Mouse (Mus musculus): ENCODE results near the gene Gm44973. TPM values are rescaled to one million over a fixed set of nuclear protein-coding genes. Genes with fewer than 3 reads are reported as not detected.

Gm44973 gene
- polyA plus RNA-seq, 1 experiment from 2014 or later = 0.32 TPM

DNA sequence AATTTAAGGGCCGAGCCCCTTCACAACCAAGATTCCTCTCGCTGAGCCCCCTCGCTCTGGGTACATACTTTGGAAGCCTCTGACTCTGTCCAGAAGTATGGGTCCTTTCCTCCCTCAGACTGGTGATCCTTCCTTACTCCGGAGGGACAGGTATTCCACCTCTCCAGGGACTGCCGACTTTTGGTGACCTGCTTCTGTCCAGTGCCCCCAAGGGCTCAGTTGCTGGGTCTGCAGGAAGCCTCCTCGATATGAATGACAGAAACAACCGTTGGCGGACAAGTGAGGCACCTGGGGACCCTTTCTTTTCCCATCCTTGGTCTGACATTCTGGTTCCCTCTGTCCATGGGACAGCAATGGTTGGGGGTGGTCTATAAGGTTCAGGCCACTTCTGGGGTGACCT lies 42.1 kb downstream of the Gm44973 start:
- Histone ChIP-seq H3K27ac (no peak overlapping the region), H3K4me1 (peaks cover 43% of the 10 kb centered on the region), H3K9me3 (replicated peaks) (no peaks in the 10 kb centered on the region), H3K4me3 (peak overlapping the region; percentile 49), H3K27me3 (peaks cover 67% of the 10 kb centered on the region), H3K4me2 (replicated peaks) (peak overlapping the region; percentile 69), H3K9ac (peak overlapping the region; percentile 78), H3K36me3 (no peaks in the 10 kb centered on the region)
- ATAC-seq (ENCODE audit: low FRiP score) = no peak
- 30% methylated on average over 8 of the region's 8 CpGs for WGBS

GRCm38 (mm10) chr7:5057804-5058203 lies 42.5 kb downstream of the Gm44973 start:
- no peak overlapping the region for H3K27ac ChIP-seq
- no peaks in the 10 kb centered on the region for H3K9me3 ChIP-seq (replicated peaks)
- no peak for ATAC-seq (ENCODE audit: low FRiP score)
- peaks cover 38% of the 10 kb centered on the region for H3K4me1 ChIP-seq
- no peak overlapping the region for H3K9ac ChIP-seq
- H3K27me3 ChIP-seq = peaks cover 64% of the 10 kb centered on the region
- peak overlapping the region; percentile 69; the same call in 1 of the 2 replicates for H3K4me2 ChIP-seq (replicated peaks)
- H3K36me3 ChIP-seq = no peaks in the 10 kb centered on the region
- 29% methylated on average over 10 of the region's 11 CpGs for WGBS
- no peak overlapping the region for H3K4me3 ChIP-seq

DNA sequence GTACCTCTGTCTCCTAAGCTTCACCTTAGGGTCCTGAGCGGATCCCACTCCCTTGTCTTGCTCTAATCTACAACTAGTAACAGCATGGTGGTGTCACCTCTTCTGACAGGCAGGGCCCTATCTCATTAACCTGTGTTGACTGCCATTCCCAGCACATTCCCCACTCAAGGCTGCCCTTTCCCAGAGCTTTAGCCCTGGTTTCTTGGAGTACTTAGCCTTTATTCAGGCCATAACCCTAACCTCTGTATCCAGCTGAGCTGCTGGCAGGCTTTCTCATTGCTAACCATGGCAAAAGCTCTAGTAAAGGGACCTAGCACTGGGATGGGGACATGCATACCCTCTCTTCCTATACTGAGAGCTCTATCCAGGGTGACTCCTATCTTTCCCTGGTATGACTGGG lies 43.3 kb downstream of the Gm44973 start:
- no peak overlapping the region for H3K9ac ChIP-seq
- 100% methylated on average over 1 of the region's 1 CpGs for WGBS
- H3K9me3 ChIP-seq (replicated peaks) = no peaks in the 10 kb centered on the region
- peaks cover 55% of the 10 kb centered on the region for H3K27me3 ChIP-seq
- peaks cover 36% of the 10 kb centered on the region for H3K4me1 ChIP-seq
- no peak for ATAC-seq (ENCODE audit: low FRiP score)
- H3K4me3 ChIP-seq = no peak overlapping the region
- H3K4me2 ChIP-seq (replicated peaks) = no peak overlapping the region
- H3K36me3 ChIP-seq = no peaks in the 10 kb centered on the region
- H3K27ac ChIP-seq = no peak overlapping the region

DNA sequence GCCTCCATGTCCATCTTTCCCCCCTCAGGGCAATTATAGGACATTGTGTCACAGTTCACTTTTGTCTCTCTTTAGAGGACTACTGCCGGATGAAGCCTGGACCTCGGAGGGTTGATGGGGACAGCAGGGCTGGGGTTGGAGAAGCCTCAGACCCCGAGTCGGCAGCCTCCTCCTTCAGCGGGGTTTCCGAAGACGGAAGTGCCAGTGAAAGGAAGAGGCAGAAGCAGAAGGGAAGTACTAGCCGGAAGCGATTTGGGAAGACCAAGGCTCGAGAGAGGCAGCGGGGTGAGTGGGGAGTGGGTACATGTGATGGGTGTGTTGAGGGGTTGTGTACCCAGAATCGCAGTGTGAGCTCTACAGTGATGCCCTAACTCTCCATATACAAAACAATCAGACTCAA lies 44.1 kb downstream of the Gm44973 start:
- Histone ChIP-seq H3K27me3 (peaks cover 47% of the 10 kb centered on the region), H3K36me3 (no peaks in the 10 kb centered on the region), H3K4me1 (peaks cover 37% of the 10 kb centered on the region), H3K9me3 (replicated peaks) (no peaks in the 10 kb centered on the region), H3K4me2 (replicated peaks) (no peak overlapping the region), H3K4me3 (no peak overlapping the region), H3K27ac (peak overlapping the region; percentile 98), H3K9ac (peak overlapping the region; percentile 88)
- no peak for ATAC-seq (ENCODE audit: low FRiP score)
- WGBS = 91% methylated on average over 12 of the region's 12 CpGs

GRCm38 (mm10) chr7:5060239-5060731 lies 45.0 kb downstream of the Gm44973 start:
- 2% methylated on average over 27 of the region's 27 CpGs for WGBS

GRCm38 (mm10) chr7:5060944-5061773 lies 45.9 kb downstream of the Gm44973 start:
- no peaks in the 10 kb centered on the region for H3K9me3 ChIP-seq (replicated peaks)
- peak overlapping the region; percentile 88 for H3K9ac ChIP-seq
- H3K27ac ChIP-seq = peak overlapping the region; percentile 98
- WGBS = under 1% methylated on average over 60 of the region's 60 CpGs
- peaks cover 45% of the 10 kb centered on the region for H3K4me1 ChIP-seq
- peaks cover 30% of the 10 kb centered on the region for H3K27me3 ChIP-seq
- ATAC-seq (ENCODE audit: low FRiP score) = peak; percentile 90
- H3K36me3 ChIP-seq = no peaks in the 10 kb centered on the region; the same call in 1 of the 2 replicates
- peak overlapping the region; percentile 61 for H3K4me3 ChIP-seq
- H3K4me2 ChIP-seq (replicated peaks) = peak overlapping the region; percentile 88

More at GRCm38 (mm10) chr7:5060239-5060731, 45.0 kb downstream of the Gm44973 start:
- peak overlapping the region; percentile 61 for H3K4me3 ChIP-seq
- peak overlapping the region; percentile 98 for H3K27ac ChIP-seq
- peak overlapping the region; percentile 88 for H3K4me2 ChIP-seq (replicated peaks)
- no peaks in the 10 kb centered on the region for H3K36me3 ChIP-seq
- peaks cover 39% of the 10 kb centered on the region for H3K27me3 ChIP-seq
- H3K9me3 ChIP-seq (replicated peaks) = no peaks in the 10 kb centered on the region
- peak; percentile 12; the same call in 1 of the 2 replicates for ATAC-seq (ENCODE audit: low FRiP score)
- peak overlapping the region; percentile 88 for H3K9ac ChIP-seq
- H3K4me1 ChIP-seq = peaks cover 39% of the 10 kb centered on the region

DNA sequence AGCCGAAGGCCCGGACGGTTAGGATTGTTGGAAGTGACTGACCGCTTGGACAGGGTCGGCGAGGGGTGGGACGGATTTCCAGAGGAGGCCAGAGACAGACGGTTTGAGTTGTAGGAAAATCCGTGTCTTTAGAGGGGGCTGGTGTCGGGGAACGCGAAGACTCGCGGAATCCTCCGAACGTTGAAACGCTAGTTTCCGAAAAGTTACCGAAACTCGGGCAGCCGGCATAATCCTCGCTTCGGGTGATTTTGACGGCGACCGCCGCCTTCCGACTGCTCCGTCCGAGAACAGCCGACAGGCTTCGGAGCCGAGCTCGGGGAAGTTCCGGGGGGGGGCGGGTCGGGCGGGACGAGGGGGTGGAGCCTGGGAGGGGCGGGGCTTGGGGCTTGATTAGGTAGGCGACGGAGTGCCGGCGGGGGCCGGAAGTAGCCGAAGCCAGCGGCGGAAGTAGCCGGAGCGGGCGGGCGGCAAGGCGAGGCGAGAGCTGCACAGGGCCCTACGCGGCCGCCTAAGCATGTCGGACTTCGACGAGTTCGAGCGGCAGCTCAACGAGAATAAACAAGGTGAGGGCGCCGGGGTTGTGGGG lies 46.6 kb downstream of the Gm44973 start, which contains the start of gene U2af2:
TSS of gene U2af2 (plus strand) at position 370 of the 586 bp plus-strand sequence.
- peaks cover 6% of the 10 kb centered on the region for H3K36me3 ChIP-seq
- peak; percentile 86 for ATAC-seq (ENCODE audit: low FRiP score)
- peak within 1 kb of the TSS; percentile 88 for H3K9ac ChIP-seq
- peaks cover 40% of the 10 kb centered on the region for H3K4me1 ChIP-seq
- H3K4me3 ChIP-seq = peak within 1 kb of the TSS; percentile 61
- H3K27me3 ChIP-seq = peaks cover 23% of the 10 kb centered on the region
- H3K9me3 ChIP-seq (replicated peaks) = no peaks in the 10 kb centered on the region
- H3K4me2 ChIP-seq (replicated peaks) = peak within 1 kb of the TSS; percentile 88
- under 1% methylated on average over 64 of the region's 65 CpGs for WGBS
- H3K27ac ChIP-seq = peak within 1 kb of the TSS; percentile 98

GRCm38 (mm10) chr7:5062360-5063001 lies 47.2 kb downstream of the Gm44973 start:
- peaks cover 36% of the 10 kb centered on the region for H3K4me1 ChIP-seq
- WGBS = under 1% methylated on average over 45 of the region's 51 CpGs
- H3K36me3 ChIP-seq = peaks cover 12% of the 10 kb centered on the region
- peaks cover 17% of the 10 kb centered on the region for H3K27me3 ChIP-seq
- H3K9me3 ChIP-seq (replicated peaks) = no peaks in the 10 kb centered on the region
- peak overlapping the region; percentile 61 for H3K4me3 ChIP-seq
- ATAC-seq (ENCODE audit: low FRiP score) = peak; percentile 42
- H3K27ac ChIP-seq = peak overlapping the region; percentile 98
- peak overlapping the region; percentile 88 for H3K9ac ChIP-seq
- H3K4me2 ChIP-seq (replicated peaks) = peak overlapping the region; percentile 88

DNA sequence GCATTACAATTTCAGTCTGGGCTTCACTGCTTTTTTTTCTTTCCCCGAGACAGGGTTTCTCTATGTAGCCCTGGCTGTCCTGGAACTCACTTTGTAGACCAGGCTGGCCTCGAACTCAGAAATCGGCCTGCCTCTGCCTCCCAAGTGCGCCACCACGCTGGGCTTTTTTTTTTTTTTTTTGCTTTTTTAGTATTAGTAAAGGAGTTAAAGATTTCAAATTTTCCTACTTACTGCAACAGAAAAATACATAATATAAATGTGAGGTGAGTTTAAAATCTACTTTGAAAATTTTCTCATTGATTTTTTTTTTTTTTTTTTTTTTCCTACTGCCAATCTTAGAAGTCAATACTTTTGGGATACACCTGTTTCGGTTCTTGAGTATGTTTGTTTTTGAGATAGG lies 49.6 kb downstream of the Gm44973 start:
- no peak overlapping the region for H3K9ac ChIP-seq
- no peak overlapping the region for H3K27ac ChIP-seq
- no peak overlapping the region for H3K4me3 ChIP-seq
- H3K9me3 ChIP-seq (replicated peaks) = no peaks in the 10 kb centered on the region
- no peak overlapping the region; the same call in 1 of the 2 replicates for H3K4me2 ChIP-seq (replicated peaks)
- peaks cover 36% of the 10 kb centered on the region for H3K36me3 ChIP-seq
- no peak for ATAC-seq (ENCODE audit: low FRiP score)
- 97% methylated on average over 6 of the region's 6 CpGs for WGBS
- H3K27me3 ChIP-seq = no peaks in the 10 kb centered on the region
- peaks cover 31% of the 10 kb centered on the region for H3K4me1 ChIP-seq

DNA sequence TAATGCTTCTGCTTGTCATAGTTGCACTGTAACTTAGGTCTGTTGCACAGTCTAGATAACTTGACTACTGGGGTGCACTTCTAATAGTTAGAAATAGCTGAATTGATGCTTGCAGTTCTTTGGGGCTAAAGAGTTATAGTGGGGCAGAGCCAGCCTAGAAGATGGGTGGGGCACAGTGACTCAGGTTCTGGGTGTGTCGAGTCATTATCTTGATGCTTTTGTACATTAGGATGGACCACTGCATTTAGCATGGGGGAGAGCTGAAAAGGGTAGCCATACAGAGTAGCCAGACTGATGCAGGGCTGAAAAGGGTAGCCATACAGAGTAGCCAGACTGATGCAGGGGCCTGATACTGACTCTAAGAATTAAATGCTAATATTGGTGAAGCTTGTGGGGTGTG lies 58.3 kb downstream of the Gm44973 start:
- H3K36me3 ChIP-seq = peaks cover 93% of the 10 kb centered on the region
- no peak for ATAC-seq (ENCODE audit: low FRiP score)
- no peak overlapping the region for H3K4me2 ChIP-seq (replicated peaks)
- H3K4me3 ChIP-seq = no peak overlapping the region
- H3K27me3 ChIP-seq = no peaks in the 10 kb centered on the region
- no peaks in the 10 kb centered on the region for H3K4me1 ChIP-seq
- 88% methylated on average over 1 of the region's 1 CpGs for WGBS
- no peak overlapping the region for H3K27ac ChIP-seq
- no peak overlapping the region for H3K9ac ChIP-seq
- no peaks in the 10 kb centered on the region for H3K9me3 ChIP-seq (replicated peaks)

GRCm38 (mm10) chr7:5074984-5075383 lies 59.7 kb downstream of the Gm44973 start:
- Histone ChIP-seq H3K9me3 (replicated peaks) (no peaks in the 10 kb centered on the region), H3K27me3 (no peaks in the 10 kb centered on the region), H3K4me1 (no peaks in the 10 kb centered on the region), H3K4me2 (replicated peaks) (no peak overlapping the region), H3K27ac (no peak overlapping the region), H3K36me3 (peaks cover 86% of the 10 kb centered on the region), H3K4me3 (no peak overlapping the region), H3K9ac (no peak overlapping the region)
- no peak for ATAC-seq (ENCODE audit: low FRiP score)
- WGBS = 93% methylated on average over 5 of the region's 5 CpGs

GRCm38 (mm10) chr7:5076931-5077330 lies 61.6 kb downstream of the Gm44973 start:
- 96% methylated on average over 2 of the region's 2 CpGs for WGBS
- H3K9me3 ChIP-seq (replicated peaks) = no peaks in the 10 kb centered on the region
- H3K27me3 ChIP-seq = no peaks in the 10 kb centered on the region
- H3K4me1 ChIP-seq = peaks cover 13% of the 10 kb centered on the region
- H3K4me3 ChIP-seq = no peak overlapping the region
- no peak overlapping the region for H3K9ac ChIP-seq
- H3K27ac ChIP-seq = no peak overlapping the region
- H3K4me2 ChIP-seq (replicated peaks) = no peak overlapping the region
- ATAC-seq (ENCODE audit: low FRiP score) = no peak
- peaks cover 67% of the 10 kb centered on the region for H3K36me3 ChIP-seq

Measured in hindbrain, embryonic 12.5 days (tissue).